Mouse (Mus musculus) kidney, postnatal 0 days (tissue): Measurements from ENCODE around the gene Vwa8. TPM values are rescaled to one million over a fixed set of nuclear protein-coding genes. Genes with fewer than 3 reads are reported as not detected.
A peak's percentile ranks its signal among the peaks of the same experiment; 100 is the strongest.

Experiments used
- ATAC-seq: fragments of 200-750 bp; cut with Nextera tagmentation; replicated peaks from 2 replicates; pipeline ENCODE4 v1.8.0; 2017; ENCODE audit warnings: low read depth, moderate number of reproducible peaks, moderate TSS enrichment, moderate library complexity; ENCODE audit not compliant: low FRiP score
- DNase-seq: peaks from one replicate; pipeline ENCODE4 v3.0.0-alpha.2; 2016; ENCODE audit warnings: low spot score
- H3K27ac ChIP-seq: fragments of 300-500 bp; sonication (generic); 2 replicates; pipeline ENCODE4 v1.5.1; 2014; ENCODE audit warnings: mild to moderate bottlenecking
- H3K27me3 ChIP-seq: fragments of 300-500 bp; sonication (generic); 2 replicates; pipeline ENCODE4 v1.6.1; 2014; ENCODE audit warnings: low read length, mixed read lengths; ENCODE audit not compliant: insufficient read depth
- H3K36me3 ChIP-seq: fragments of 300-500 bp; sonication (generic); 2 replicates; pipeline ENCODE4 v1.6.1; 2014; ENCODE audit warnings: low read length, mixed read lengths; ENCODE audit not compliant: insufficient read depth
- H3K4me1 ChIP-seq: fragments of 300-500 bp; sonication (generic); replicated peaks from 2 replicates; pipeline ENCODE4 v1.6.1; 2014; ENCODE audit warnings: antibody characterized with exemption, low read length, mixed read lengths; ENCODE audit not compliant: insufficient read depth
- H3K4me2 ChIP-seq: fragments of 300-500 bp; sonication (generic); 2 replicates; pipeline ENCODE4 v1.6.1; 2014; ENCODE audit warnings: mild to moderate bottlenecking, low read length, moderate library complexity, mixed read lengths
- H3K4me3 ChIP-seq: fragments of 300-500 bp; sonication (generic); replicated peaks from 2 replicates; pipeline ENCODE4 v1.5.1; 2014; ENCODE audit warnings: low read depth, low read length
- H3K9ac ChIP-seq: fragments of 300-500 bp; sonication (generic); 2 replicates; pipeline ENCODE4 v1.6.1; 2014; ENCODE audit warnings: low read depth, low read length
- H3K9me3 ChIP-seq: fragments of 300-500 bp; sonication (generic); replicated peaks from 2 replicates; pipeline ENCODE4 v1.6.1; 2016; ENCODE audit warnings: low read length, inconsistent platforms, mixed read lengths
- CTCF ChIP-seq: IDR thresholded peaks from 2 replicates; pipeline ENCODE4 v1.5.1; 2016; ENCODE audit warnings: antibody characterized with exemption, low read depth, mild to moderate bottlenecking, moderate library complexity
- WGBS: fragments of 180-500 bp; shearing (Covaris S2); extraction: QIAGEN DNeasy Blood & Tissue Kit; methylation state at CpG from one replicate; pipeline ENCODE4 v1.1.7; 2014; 5-methylcytosine and 5-hydroxymethylcytosine counted together
- polyA plus RNA-seq: library from polyadenylated mRNA; unstranded; fragments of >200 nt; fragmentation: Nextera tagmentation; extraction: Ambion mirVana; gene quantifications from 2 replicates; pipeline ENCODE4 v1.2.1, GENCODE M21; 2015

Gene Vwa8
- polyA plus RNA-seq, 1 experiment from 2014 or later = 18.2 TPM

- H3K27me3 ChIP-seq = no peaks in the 10 kb centered on the region
- DNase-seq (no peak), ATAC-seq (no peak)
- no peak overlapping the region for H3K4me2 ChIP-seq
- no peaks in the 10 kb centered on the region for H3K36me3 ChIP-seq
- no peak for TF ChIP-seq CTCF
- no peak overlapping the region for H3K4me3 ChIP-seq
- 85% methylated on average over 9 of the region's 9 CpGs for WGBS
- no peaks in the 10 kb centered on the region for H3K4me1 ChIP-seq
- H3K9ac ChIP-seq = no peak overlapping the region
- no peaks in the 10 kb centered on the region for H3K9me3 ChIP-seq
- no peak overlapping the region for H3K27ac ChIP-seq
Measured at GRCm38 (mm10) chr14:79143696-79144095, 294.8 kb downstream of the Vwa8 start.

DNA sequence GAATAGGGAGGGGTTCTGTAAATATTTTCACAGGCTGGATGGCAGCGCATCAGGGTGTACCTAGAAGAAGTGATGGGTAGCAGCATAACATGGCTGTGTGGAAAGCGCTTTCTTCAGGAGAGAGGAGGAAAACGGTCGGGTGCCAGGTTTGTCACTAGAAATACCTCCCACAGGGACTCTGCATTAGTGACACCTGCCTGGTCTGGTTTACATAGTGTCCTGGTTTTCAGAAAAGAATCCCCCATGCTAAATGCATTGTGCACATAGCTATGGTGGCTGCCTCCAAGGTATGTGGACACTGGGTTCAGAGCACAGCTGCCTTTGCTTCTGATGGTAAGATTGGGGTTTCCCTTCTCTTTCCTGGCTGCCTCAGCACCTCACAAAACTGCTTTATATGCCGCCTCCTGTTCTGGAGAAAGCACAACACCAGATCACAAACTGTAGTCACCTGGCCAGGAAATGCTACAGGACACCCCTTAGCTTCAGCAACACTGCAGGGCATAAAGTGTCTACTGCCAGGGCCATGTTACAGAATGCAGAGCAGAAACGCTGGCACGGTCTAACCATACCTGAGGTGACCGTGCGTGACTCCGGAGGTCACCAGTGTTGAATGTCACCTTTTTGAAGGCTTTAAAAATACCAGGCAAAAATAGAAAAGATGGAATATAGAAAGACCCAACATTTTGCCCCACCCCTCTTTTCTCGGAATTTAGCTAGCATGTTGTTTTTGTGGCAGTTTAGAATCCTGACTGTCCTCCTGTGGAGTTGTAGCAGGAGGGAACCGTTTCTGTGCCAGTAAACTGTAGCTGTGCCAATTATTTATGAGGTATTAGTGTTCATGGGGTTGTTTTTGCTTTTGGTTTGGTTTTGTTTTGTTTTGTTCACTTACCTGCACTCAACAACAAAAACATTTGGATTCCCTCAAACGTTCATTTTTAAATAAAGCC, 295.7 kb downstream of the Vwa8 start:
- ATAC-seq (peak; percentile 74; the same call in 1 of the 2 replicates), DNase-seq (no peak)
- H3K4me1 ChIP-seq = no peaks in the 10 kb centered on the region
- no peak for TF ChIP-seq CTCF
- H3K4me3 ChIP-seq = no peak overlapping the region
- no peak overlapping the region for H3K4me2 ChIP-seq
- no peaks in the 10 kb centered on the region for H3K27me3 ChIP-seq
- 58% methylated on average over 13 of the region's 13 CpGs for WGBS
- H3K9me3 ChIP-seq = no peaks in the 10 kb centered on the region
- H3K27ac ChIP-seq = 0 out of 2 replicates have a peak overlapping the region, but pooled peaks have one; percentile 16
- H3K36me3 ChIP-seq = no peaks in the 10 kb centered on the region
- no peak overlapping the region for H3K9ac ChIP-seq

DNA sequence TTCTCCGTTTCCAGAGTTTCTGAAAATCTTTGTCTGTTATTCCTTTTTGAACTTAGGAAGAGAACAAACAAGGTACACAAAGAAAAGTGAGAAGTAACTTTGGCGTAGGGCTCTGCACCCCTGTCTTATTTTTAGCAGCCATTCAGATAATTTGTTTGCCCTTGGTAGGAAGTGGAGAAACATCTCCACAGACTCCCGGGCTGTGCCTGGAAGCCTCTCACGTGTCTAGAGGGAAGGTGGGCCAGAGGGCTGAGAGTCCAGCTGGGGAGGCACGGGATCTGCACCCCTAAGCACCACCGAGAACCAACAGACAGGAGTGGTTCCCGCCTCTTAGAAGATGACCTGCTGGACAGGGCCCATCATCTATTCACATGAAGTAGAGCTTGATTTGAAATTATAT, 302.9 kb downstream of the Vwa8 start:
- H3K9ac ChIP-seq = no peak overlapping the region
- no peaks in the 10 kb centered on the region for H3K27me3 ChIP-seq
- no peaks in the 10 kb centered on the region for H3K36me3 ChIP-seq
- no peak overlapping the region for H3K4me3 ChIP-seq
- H3K4me1 ChIP-seq = no peaks in the 10 kb centered on the region
- DNase-seq (no peak), ATAC-seq (no peak)
- no peak overlapping the region for H3K27ac ChIP-seq
- H3K9me3 ChIP-seq = no peaks in the 10 kb centered on the region
- H3K4me2 ChIP-seq = no peak overlapping the region
- WGBS = 80% methylated on average over 7 of the region's 7 CpGs
- TF ChIP-seq CTCF = no peak

GRCm38 (mm10) chr14:79153896-79154295, 305.0 kb downstream of the Vwa8 start:
- Histone ChIP-seq H3K9me3 (no peaks in the 10 kb centered on the region), H3K4me1 (peaks cover 16% of the 10 kb centered on the region), H3K36me3 (no peaks in the 10 kb centered on the region), H3K9ac (no peak overlapping the region), H3K4me2 (no peak overlapping the region), H3K27me3 (no peaks in the 10 kb centered on the region), H3K27ac (no peak overlapping the region), H3K4me3 (no peak overlapping the region)
- TF ChIP-seq CTCF = no peak
- 82% methylated on average over 6 of the region's 6 CpGs for WGBS
- ATAC-seq (no peak), DNase-seq (no peak)

- ATAC-seq (no peak), DNase-seq (no peak)
- H3K4me2 ChIP-seq = no peak overlapping the region
- no peak overlapping the region for H3K27ac ChIP-seq
- H3K27me3 ChIP-seq = no peaks in the 10 kb centered on the region
- 63% methylated on average over 11 of the region's 11 CpGs for WGBS
- H3K36me3 ChIP-seq = no peaks in the 10 kb centered on the region
- no peak overlapping the region for H3K4me3 ChIP-seq
- H3K9me3 ChIP-seq = no peaks in the 10 kb centered on the region
- TF ChIP-seq CTCF = no peak
- no peak overlapping the region for H3K9ac ChIP-seq
- H3K4me1 ChIP-seq = peaks cover 16% of the 10 kb centered on the region
Measured at GRCm38 (mm10) chr14:79154961-79155360, 306.1 kb downstream of the Vwa8 start.

GRCm38 (mm10) chr14:79156526-79157411, 307.9 kb downstream of the Vwa8 start:
- no peak overlapping the region for H3K9ac ChIP-seq
- H3K4me1 ChIP-seq = peaks cover 16% of the 10 kb centered on the region
- ATAC-seq (no peak), DNase-seq (no peak)
- H3K4me2 ChIP-seq = no peak overlapping the region
- no peaks in the 10 kb centered on the region for H3K27me3 ChIP-seq
- no peak for TF ChIP-seq CTCF
- no peaks in the 10 kb centered on the region for H3K9me3 ChIP-seq
- no peaks in the 10 kb centered on the region for H3K36me3 ChIP-seq
- 53% methylated on average over 10 of the region's 10 CpGs for WGBS
- 0 out of 2 replicates have a peak overlapping the region, but pooled peaks have one; percentile 36 for H3K27ac ChIP-seq
- no peak overlapping the region for H3K4me3 ChIP-seq
